Comparison of ENCODE assay signal across 17 mouse cellular contexts in genomic region chr19:41766628-41767027, GRCm38 (mm10). TPM values are rescaled to one million over a fixed set of nuclear protein-coding genes. Genes with fewer than 3 reads are reported as not detected.
A peak's percentile ranks its signal among the peaks of the same experiment; 100 is the strongest.
DNase-seq lines count a peak whose midpoint lies in the region; ATAC-seq and TF ChIP-seq lines count a peak whose summit lies in the region.
"Had no signal": no experiment of that assay in that cellular context is flagged by ENCODE, and none has a peak within 500 bp of the region (broad histone marks: within the 10 kb centered on the region; RNA-seq: fewer than 3 reads in every experiment).

No protein-coding gene starts in this region.

- H3K4me2 ChIP-seq in embryonic facial prominence, embryonic 11.5 days (ENCODE audit: low read depth, low read length), result no peak overlapping the region
- H3K4me2 ChIP-seq in midbrain, embryonic 14.5 days (ENCODE audit: low read length), result no peak overlapping the region
- H3K4me2 ChIP-seq: embryonic facial prominence, embryonic 15.5 days; heart, embryonic 13.5 days; hindbrain, embryonic 12.5 days; limb, embryonic 13.5 days had no signal

- H3K36me3 ChIP-seq in embryonic facial prominence, embryonic 11.5 days (replicated peaks; ENCODE audit: control insufficient read depth, insufficient read depth, low read depth, low read length), result no peaks in the 10 kb centered on the region; the same call in 1 of the 2 replicates
- peaks cover 3% of the 10 kb centered on the region; the same call in 1 of the 2 replicates for H3K36me3 ChIP-seq in midbrain, embryonic 14.5 days (ENCODE audit: control insufficient read depth, insufficient read depth, low read length)

- H3K27ac ChIP-seq in embryonic facial prominence, embryonic 11.5 days (replicated peaks; ENCODE audit: low read depth, low read length), result no peak overlapping the region
- H3K27ac ChIP-seq in midbrain, embryonic 14.5 days (replicated peaks; ENCODE audit: low read depth, low read length), result peak overlapping the region; percentile 2; the same call in 1 of the 2 replicates
- H3K27ac ChIP-seq: heart, embryonic 13.5 days; hindbrain, embryonic 12.5 days; limb, embryonic 13.5 days had no signal

- no peak overlapping the region for H3K4me3 ChIP-seq in lung, adult 2 months (replicated peaks; ENCODE audit: extremely low read depth, low read depth, low read length)
- H3K4me3 ChIP-seq in embryonic facial prominence, embryonic 11.5 days (ENCODE audit: low read depth, low read length), result no peak overlapping the region
- H3K4me3 ChIP-seq in midbrain, embryonic 14.5 days (replicated peaks; ENCODE audit: low read depth, low read length), result no peak overlapping the region
- H3K4me3 ChIP-seq: embryonic facial prominence, embryonic 15.5 days; heart, embryonic 13.5 days; hindbrain, embryonic 12.5 days; limb, embryonic 13.5 days had no signal

- no peaks in the 10 kb centered on the region for H3K27me3 ChIP-seq in embryonic facial prominence, embryonic 11.5 days (ENCODE audit: control insufficient read depth, insufficient read depth, low read length)
- H3K27me3 ChIP-seq in midbrain, embryonic 14.5 days (ENCODE audit: control insufficient read depth, insufficient read depth, low read length), result no peaks in the 10 kb centered on the region
- H3K27me3 ChIP-seq: embryonic facial prominence, embryonic 15.5 days; heart, embryonic 13.5 days; hindbrain, embryonic 12.5 days; limb, embryonic 13.5 days had no signal

- ATAC-seq in embryonic facial prominence, embryonic 11.5 days (replicated peaks; ENCODE audit: insufficient number of reproducible peaks, low FRiP score, low TSS enrichment, low read depth), result no peak; the same call in 1 of the 2 replicates
- ATAC-seq in midbrain, embryonic 14.5 days (ENCODE audit: low FRiP score, low TSS enrichment), result no peak; the same call in 1 of the 2 replicates
- ATAC-seq: liver, postnatal 0 days had no signal

- 72% methylated on average over 5 of the region's 5 CpGs for WGBS in lung, adult 2 months
- WGBS in embryonic facial prominence, embryonic 11.5 days, result 63% methylated on average over 5 of the region's 5 CpGs
- WGBS in midbrain, embryonic 14.5 days, result 84% methylated on average over 5 of the region's 5 CpGs

- DNase-seq in embryo, embryonic 10 days (ENCODE audit: low spot score), result peak; percentile 42
- no peak for DNase-seq in embryo, embryonic 9.5 days (ENCODE audit: extremely low spot score)
- peak; percentile 23 for DNase-seq in lung, adult 2 months
- no peak for DNase-seq in lung, postnatal 14 days
- peak; percentile 52 for DNase-seq in embryonic facial prominence, embryonic 11.5 days (ENCODE audit: low spot score)
- DNase-seq in midbrain, embryonic 14.5 days, result peak; percentile 54
- DNase-seq in thymus, postnatal 0 days (ENCODE audit: low spot score), result no peak
- DNase-seq in right cerebral cortex, postnatal 14 days, result no peak
- DNase-seq: adrenal gland, postnatal 10 days; cerebellum, adult 9-10 months; gastrocnemius, postnatal 36 days; kidney, adult 8-10 months; liver, postnatal 0 days had no signal

- TF ChIP-seq CTCF in lung, adult 2 months (IDR thresholded peaks at IDR 0.05; ENCODE audit: insufficient read depth, low read length), result no peak

- TF ChIP-seq POLR2A in lung, adult 2 months (IDR thresholded peaks at IDR 0.05; ENCODE audit: borderline replicate concordance, extremely low read depth, low read depth, low read length), result no peak

- H3K9ac ChIP-seq in embryonic facial prominence, embryonic 11.5 days (replicated peaks; ENCODE audit: low read length), result no peak overlapping the region
- H3K9ac ChIP-seq in midbrain, embryonic 14.5 days (replicated peaks; ENCODE audit: low read length), result no peak overlapping the region
- H3K9ac ChIP-seq: embryonic facial prominence, embryonic 15.5 days; heart, embryonic 13.5 days; hindbrain, embryonic 12.5 days; limb, embryonic 13.5 days; liver, postnatal 0 days had no signal

- H3K4me1 ChIP-seq in lung, adult 2 months (ENCODE audit: control insufficient read depth, insufficient read depth, low read length), result no peaks in the 10 kb centered on the region
- H3K4me1 ChIP-seq in embryonic facial prominence, embryonic 11.5 days (ENCODE audit: control insufficient read depth, insufficient read depth, low read length), result no peaks in the 10 kb centered on the region
- H3K4me1 ChIP-seq in midbrain, embryonic 14.5 days (ENCODE audit: control insufficient read depth, insufficient read depth, low read length), result no peaks in the 10 kb centered on the region
- H3K4me1 ChIP-seq: embryonic facial prominence, embryonic 15.5 days; heart, embryonic 13.5 days; hindbrain, embryonic 12.5 days had no signal

- no peaks in the 10 kb centered on the region for H3K9me3 ChIP-seq in embryonic facial prominence, embryonic 11.5 days (replicated peaks; ENCODE audit: control insufficient read depth, low read length)
- no peaks in the 10 kb centered on the region for H3K9me3 ChIP-seq in midbrain, embryonic 14.5 days (ENCODE audit: control insufficient read depth, low read length)
- H3K9me3 ChIP-seq: embryonic facial prominence, embryonic 15.5 days; heart, embryonic 13.5 days; hindbrain, embryonic 12.5 days; limb, embryonic 13.5 days had no signal

RNA-seq across cellular contexts. Expression of gene Slit1, which starts 23.2 kb away (rescaled TPM):
- 0.03 and 0.13 TPM in 2 replicates for polyA plus RNA-seq in lung, adult 2 months (2012; rRNA removed)
- 2.1 TPM in 2 replicates for polyA plus RNA-seq in embryonic facial prominence, embryonic 11.5 days (2014; fragmentation: Nextera tagmentation; extraction: Ambion mirVana)
- 20.6 and 27.9 TPM in 2 replicates for polyA plus RNA-seq in midbrain, embryonic 14.5 days (2014; fragmentation: Nextera tagmentation; extraction: Ambion mirVana)
- polyA plus RNA-seq in thymus, postnatal 0 days (2015; fragmentation: Nextera tagmentation; extraction: Ambion mirVana), result 0.17 and 0.29 TPM in 2 replicates

RNA-seq across cellular contexts. Expression of gene Arhgap19, which starts 35.2 kb away (rescaled TPM):
- 1.3 and 2.2 TPM in 2 replicates for polyA plus RNA-seq in lung, adult 2 months (2012; rRNA removed)
- polyA plus RNA-seq in embryonic facial prominence, embryonic 11.5 days (2014; fragmentation: Nextera tagmentation; extraction: Ambion mirVana), result 47.6 and 48.1 TPM in 2 replicates
- polyA plus RNA-seq in midbrain, embryonic 14.5 days (2014; fragmentation: Nextera tagmentation; extraction: Ambion mirVana), result 4.7 and 8.5 TPM in 2 replicates
- polyA plus RNA-seq in thymus, postnatal 0 days (2015; fragmentation: Nextera tagmentation; extraction: Ambion mirVana), result 25.3 and 27.0 TPM in 2 replicates

Comparison
In these comparisons a context has a peak if more than half of its experiments do, and no peak if none do; other contexts are left out.
1. DNase-seq: peak in embryo, embryonic 10 days (single experiment), lung, adult 2 months (single experiment), embryonic facial prominence, embryonic 11.5 days (single experiment) and midbrain, embryonic 14.5 days (single experiment); none in embryo, embryonic 9.5 days (single experiment), lung, postnatal 14 days (single experiment), thymus, postnatal 0 days (single experiment) and right cerebral cortex, postnatal 14 days (single experiment).